Mouse (Mus musculus): ENCODE data around the gene Krtcap2. TPM values are rescaled to one million over a fixed set of nuclear protein-coding genes. Genes with fewer than 3 reads are reported as not detected.

The Krtcap2 gene
- total RNA-seq, 2 experiments from 2014 or later: 58.3 to 63.3 TPM

DNA sequence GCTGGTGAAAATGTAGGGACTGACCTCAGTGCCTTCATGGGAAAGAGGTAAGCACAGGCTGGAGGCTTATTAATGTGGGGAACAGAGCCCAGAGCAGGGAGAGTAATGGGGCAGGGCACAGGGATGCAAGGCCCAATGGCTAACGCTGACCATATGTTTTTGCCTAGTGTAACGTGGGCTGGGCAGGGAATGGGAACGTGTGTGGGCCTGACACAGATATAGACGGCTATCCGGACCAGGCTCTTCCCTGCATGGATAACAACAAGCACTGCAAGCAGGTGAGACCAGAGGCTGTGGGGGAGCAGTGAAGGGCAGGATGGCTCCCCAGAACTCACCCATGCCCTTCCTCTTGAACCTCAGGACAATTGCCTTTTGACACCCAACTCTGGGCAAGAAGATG, 24.6 kb upstream of the Krtcap2 start:
- no peak for DNase-seq
- intact Hi-C loops (cut with DNase I): no loop called here

- no peak for DNase-seq
- intact Hi-C loops (cut with DNase I): no loop called here
Measured at GRCm38 (mm10) chr3:89224796-89225195, 21.0 kb upstream of the Krtcap2 start.

GRCm38 (mm10) chr3:89225321-89225815, 20.4 kb upstream of the Krtcap2 start:
- no peak for DNase-seq
- intact Hi-C loops (cut with DNase I): no loop called here

DNA sequence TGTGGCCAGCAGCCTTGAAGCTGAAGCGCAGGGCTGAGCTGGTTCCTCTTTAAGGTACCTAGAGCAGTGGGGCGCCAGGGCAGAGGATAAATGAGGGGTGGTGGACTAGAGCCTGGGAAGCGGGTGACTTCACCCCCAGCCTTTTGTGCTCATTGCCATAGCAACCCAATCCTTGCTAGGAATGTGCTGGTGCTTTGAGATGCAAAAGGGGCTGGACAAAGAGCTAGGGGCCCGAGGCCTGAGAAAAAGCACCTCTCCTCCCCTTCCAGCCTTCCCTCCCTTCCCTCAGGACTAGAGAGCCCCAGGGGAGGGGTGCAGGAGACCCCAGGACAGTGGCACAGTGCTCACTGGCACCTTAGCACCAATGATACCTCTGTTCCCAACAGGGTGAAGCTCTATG, 19.8 kb upstream of the Krtcap2 start:
- intact Hi-C loops (cut with DNase I): no loop called here
- no peak for DNase-seq

DNA sequence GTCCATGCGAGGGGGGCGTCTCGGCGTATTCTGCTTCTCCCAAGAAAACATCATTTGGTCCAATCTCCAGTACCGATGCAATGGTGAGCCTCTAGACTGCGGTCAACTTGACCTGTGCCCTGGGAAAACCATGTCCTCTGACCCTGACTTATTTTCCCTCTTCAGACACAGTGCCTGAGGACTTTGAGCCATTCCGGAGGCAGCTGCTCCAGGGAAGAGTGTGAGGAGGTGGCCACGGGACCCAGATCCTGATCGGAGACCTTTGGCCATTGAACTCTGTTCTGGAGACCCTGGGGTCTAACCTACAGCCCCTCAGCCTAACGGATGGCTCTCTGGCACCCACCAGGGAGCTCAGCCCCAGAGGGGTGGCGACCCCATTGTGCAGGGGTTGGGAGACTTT, 19.4 kb upstream of the Krtcap2 start:
- intact Hi-C loops (cut with DNase I): no loop called here
- DNase-seq: no peak

DNA sequence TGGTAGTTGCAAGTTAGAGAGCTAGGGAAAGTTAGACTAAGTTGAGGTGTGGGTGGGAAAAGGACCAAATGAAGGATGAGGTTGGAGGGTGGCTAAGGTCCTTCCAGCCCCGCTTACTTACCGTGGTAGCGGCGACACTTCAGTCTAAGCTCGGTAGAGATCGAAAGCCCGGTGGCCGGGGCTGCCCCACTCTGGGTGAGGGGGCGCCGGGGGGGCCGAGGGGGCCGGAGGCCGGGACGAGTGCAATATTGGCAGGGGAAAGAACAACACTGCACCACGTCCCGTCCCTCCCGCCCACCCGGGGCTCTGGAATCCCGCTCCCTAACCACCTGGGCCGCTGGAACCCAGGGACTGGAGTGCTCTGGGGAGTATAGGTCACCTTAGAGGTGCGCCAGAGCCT, 18.9 kb upstream of the Krtcap2 start, which contains the start of gene Mtx1:
Mtx1 (minus strand) TSS at position 189 of the 400 bp plus-strand sequence.
- DNase-seq: no peak
- intact Hi-C loops (cut with DNase I): no loop called here

DNA sequence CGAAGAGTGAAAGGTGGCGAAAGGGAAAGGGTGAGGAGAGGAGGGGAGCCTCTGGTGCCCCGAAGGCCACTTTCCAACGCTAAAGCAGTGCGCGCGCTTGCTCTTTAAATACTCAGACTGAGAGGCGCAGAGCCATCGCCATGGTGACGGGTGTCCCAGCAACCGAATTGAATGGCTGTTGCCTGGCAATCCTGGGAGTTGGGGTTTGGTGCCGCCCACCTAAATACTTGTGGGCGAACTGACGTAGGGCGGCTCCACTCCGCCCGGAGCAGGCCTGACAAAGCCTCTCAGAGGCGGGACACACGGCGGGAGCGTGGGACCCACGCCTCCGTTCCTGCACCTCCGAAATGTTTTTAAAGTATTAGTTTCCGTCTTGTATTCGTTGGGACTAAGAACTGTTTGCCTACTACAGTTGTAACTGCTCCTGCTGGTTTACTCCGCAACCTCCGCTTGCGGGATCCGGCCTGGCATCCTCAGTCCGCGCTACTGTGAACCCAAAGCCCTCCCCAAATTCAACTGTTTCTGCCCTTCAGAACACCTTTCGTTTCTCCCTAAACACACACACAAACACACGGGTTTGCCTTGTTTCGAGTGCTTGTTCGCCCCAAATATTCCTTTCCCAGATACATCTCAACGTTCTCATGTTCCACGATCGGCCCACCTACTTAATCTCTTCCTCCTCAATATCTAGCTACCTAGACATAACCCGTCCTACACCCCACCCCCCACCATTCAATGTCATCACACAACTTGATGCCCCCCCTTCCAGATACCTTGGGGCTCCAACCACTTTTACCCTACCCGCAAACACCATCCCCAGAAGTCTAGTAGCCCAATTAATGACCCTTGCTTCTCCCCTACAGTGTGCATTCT, 18.2 kb upstream of the Krtcap2 start:
- peak; percentile 48 to 51 for DNase-seq
- intact Hi-C loops (cut with DNase I): no loop called here

GRCm38 (mm10) chr3:89228180-89228549, 17.6 kb upstream of the Krtcap2 start:
- DNase-seq: peak; percentile 82
- intact Hi-C loops (cut with DNase I): no loop called here

DNA sequence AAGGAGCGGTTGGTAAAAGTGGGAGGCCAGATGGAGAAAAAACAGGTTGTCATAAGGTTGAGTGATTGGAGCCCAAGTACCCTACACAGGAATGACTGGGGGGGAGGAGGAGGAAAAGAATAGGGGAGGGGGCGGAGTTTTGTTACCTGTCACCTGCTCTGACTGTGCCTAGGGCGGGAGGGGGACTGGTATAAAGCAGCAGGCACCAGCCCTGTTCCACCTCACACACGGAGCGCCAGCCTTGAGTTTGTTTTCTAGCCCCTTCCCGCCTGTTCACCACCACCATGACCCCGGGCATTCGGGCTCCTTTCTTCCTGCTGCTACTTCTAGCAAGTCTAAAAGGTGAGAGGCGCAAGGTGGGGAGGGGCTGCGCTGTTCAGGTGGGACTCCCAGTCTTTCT, 16.9 kb upstream of the Krtcap2 start, which contains the start of gene Muc1:
Muc1 (plus strand) TSS at position 222 of the 400 bp plus-strand sequence.
- intact Hi-C loops (cut with DNase I): no loop called here
- DNase-seq: no peak

GRCm38 (mm10) chr3:89229276-89229675, 16.5 kb upstream of the Krtcap2 start:
- intact Hi-C loops (cut with DNase I): no loop called here
- DNase-seq: no peak

DNA sequence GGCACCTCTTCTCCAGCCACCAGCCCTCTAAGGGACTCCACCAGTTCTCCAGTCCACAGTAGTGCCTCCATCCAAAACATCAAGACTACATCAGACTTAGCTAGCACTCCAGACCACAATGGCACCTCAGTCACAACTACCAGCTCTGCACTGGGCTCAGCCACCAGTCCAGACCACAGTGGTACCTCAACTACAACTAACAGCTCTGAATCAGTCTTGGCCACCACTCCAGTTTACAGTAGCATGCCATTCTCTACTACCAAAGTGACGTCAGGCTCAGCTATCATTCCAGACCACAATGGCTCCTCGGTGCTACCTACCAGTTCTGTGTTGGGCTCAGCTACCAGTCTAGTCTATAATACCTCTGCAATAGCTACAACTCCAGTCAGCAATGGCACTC, 15.2 kb upstream of the Krtcap2 start:
- DNase-seq: no peak
- intact Hi-C loops (cut with DNase I): no loop called here

DNA sequence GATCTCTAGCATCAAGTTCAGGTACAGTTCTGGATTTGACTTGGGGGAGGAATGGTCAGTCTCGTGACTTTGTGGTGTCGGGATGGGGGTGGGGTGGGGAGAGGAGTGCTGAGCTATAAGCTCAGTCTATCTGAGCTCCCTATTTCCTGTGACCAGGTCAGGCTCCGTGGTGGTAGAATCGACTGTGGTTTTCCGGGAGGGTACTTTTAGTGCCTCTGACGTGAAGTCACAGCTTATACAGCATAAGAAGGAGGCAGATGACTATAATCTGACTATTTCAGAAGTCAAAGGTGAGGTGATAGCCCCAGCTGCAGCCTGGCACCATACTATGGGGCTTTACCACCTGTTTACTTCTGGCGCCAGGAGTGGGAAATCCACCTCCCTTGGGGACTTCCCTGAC, 14.4 kb upstream of the Krtcap2 start:
- intact Hi-C loops (cut with DNase I): no loop called here
- no peak for DNase-seq

DNA sequence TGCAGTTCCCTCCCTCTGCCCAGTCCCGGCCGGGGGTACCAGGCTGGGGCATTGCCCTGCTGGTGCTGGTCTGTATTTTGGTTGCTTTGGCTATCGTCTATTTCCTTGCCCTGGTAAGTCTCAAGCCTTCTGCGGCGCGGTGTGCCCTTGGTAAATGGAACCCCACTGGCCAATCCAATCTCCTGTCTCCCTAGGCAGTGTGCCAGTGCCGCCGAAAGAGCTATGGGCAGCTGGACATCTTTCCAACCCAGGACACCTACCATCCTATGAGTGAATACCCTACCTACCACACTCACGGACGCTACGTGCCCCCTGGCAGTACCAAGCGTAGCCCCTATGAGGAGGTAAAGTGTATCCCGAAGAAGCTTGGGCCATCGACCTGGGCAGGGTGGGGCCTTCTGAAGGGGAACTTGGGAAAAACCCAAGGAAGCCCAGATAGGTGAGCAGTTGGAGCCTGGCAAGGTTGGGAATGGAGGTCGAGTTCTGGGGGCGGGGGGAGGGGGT, 13.9 kb upstream of the Krtcap2 start:
- intact Hi-C loops (cut with DNase I): no loop called here
- no peak for DNase-seq

GRCm38 (mm10) chr3:89232614-89233013, 13.2 kb upstream of the Krtcap2 start:
- intact Hi-C loops (cut with DNase I): no loop called here
- DNase-seq: no peak

DNA sequence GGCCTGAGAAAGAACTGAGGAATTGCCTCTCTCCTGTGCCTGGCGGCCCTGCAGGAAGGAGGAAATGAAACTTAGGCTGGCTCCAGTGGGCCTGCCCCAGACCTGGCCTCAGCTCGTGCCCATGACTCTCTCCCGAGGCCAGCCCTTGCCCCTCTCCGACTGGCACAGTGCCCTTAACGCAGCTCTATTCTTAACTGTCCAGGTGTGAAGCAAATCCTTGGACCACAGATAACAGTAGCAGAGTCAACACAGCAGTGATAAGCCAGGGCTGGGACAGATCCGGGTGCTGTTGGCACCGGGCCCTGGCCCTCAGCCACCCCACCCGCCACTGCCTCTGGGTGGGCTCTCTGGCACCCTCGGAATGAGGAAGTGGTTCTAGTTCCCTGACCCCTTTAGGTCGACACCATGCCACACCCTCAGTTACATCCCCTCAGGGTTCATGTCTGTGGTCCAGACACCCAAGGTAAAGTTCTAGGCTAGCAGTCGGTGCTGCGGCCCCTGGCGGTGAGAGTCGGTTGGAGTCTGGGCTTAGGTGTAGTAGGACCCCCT, 12.1 kb upstream of the Krtcap2 start:
- DNase-seq: no peak
- intact Hi-C loops (cut with DNase I): no loop called here

- intact Hi-C loops (cut with DNase I): no loop called here
Measured at GRCm38 (mm10) chr3:89236516-89236915, 9.2 kb upstream of the Krtcap2 start.

GRCm38 (mm10) chr3:89237682-89238081, 8.1 kb upstream of the Krtcap2 start:
- DNase-seq: no peak
- intact Hi-C loops (cut with DNase I): no loop called here

More at GRCm38 (mm10) chr3:89236516-89236915, 9.2 kb upstream of the Krtcap2 start:
- DNase-seq: no peak

DNA sequence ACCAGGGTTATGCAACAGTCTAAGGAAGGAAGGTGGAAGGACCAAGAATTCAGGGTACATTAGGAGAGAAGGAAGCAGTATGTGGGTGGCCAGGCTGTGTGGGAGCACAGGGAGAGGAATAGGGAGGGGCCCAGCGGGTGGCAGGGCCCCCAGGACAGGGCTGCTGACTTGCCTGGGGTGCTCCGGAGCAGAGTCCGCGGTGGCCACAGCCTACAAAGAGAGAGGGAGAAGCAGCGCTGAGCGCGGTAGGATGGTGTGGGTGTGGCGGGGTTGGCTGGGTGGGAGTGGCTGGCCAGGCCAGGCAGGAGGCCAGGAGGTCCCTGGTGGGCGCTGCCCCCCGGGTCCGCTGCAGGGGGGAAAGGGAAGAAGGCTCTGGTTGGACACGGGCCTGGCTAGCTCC, 7.3 kb upstream of the Krtcap2 start:
- intact Hi-C loops (cut with DNase I): no loop called here
- no peak for DNase-seq

DNA sequence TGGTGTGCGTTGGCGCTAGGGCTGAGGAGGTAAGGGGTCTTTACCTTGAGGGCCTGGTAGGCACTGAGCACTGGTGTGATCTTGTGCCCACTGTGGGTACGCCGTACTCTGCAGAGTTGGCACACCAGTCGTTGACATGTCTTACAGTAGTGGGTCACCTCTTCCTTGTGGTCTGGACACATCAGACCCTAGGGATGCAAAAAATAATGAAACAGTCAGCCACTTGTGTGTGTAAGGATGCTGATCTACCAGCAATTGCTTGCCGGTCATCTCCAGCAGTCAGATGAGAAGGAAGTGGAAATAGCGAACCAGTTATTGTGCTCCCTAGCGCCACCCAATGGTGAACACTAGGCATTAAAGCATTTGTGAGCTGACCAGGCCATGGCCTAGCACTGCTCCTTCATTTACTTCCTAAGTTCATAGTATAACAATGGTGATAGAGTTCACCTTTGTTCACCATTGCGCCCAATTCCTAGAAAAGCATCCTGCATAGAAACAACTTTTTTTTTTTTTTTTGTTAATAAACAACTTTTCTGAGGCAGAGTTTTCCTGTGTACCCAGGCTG, 3.4 kb upstream of the Krtcap2 start:
- DNase-seq: no peak
- intact Hi-C loops (cut with DNase I): no loop called here

DNA sequence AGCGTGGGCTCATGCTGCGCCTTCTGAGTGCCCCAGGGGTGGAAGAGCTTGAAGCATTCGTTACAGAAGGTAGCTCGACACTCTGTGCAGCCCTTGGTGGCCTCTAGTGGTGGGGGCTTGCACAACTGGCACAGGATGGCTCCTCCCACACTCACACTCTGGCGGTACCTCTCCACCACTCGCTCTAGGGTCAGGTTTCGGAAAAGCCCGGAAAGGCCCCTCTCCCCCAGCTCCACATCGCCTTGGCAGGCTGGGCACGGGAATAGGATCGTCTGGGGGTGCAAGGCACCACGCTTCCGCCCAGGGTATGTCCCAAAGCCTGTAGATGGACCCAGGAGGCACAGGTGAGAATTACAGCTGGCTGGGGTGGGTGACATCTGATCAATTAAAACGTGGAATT, 2.2 kb upstream of the Krtcap2 start:
- intact Hi-C loops (cut with DNase I): no loop called here
- no peak for DNase-seq
